Mouse (Mus musculus): ENCODE data around the gene B4galnt1. TPM values are rescaled to one million over a fixed set of nuclear protein-coding genes. Genes with fewer than 3 reads are reported as not detected.

Gene B4galnt1
- polyA plus RNA-seq, 1 experiment = 284 TPM

GRCm38 (mm10) chr10:127167614-127168192, 2.7 kb downstream of the B4galnt1 start:
- H3K27ac ChIP-seq (ENCODE audit: insufficient read depth, low read length) = peak overlapping the region; percentile 100
- DNase-seq (ENCODE audit: low read depth in 1 of 2, low spot score in 2 of 2) = no peak
- 67% methylated on average over 10 of the region's 10 CpGs for WGBS
- H3K4me3 ChIP-seq (ENCODE audit: extremely low read depth, insufficient read depth, insufficient read length) = peak overlapping the region; percentile 72
- peaks cover 35% of the 10 kb centered on the region for H3K36me3 ChIP-seq (ENCODE audit: control insufficient read depth, insufficient read depth, low read length)
- TF ChIP-seq CTCF (IDR thresholded peaks at IDR 0.05; ENCODE audit: extremely low read depth, insufficient read depth, insufficient read length, insufficient replicate concordance) (no peak), POLR2A (IDR thresholded peaks at IDR 0.05; ENCODE audit: low read depth, low read length) (no peak)
- peaks cover 12% of the 10 kb centered on the region; the same call in 1 of the 2 replicates for H3K4me1 ChIP-seq (ENCODE audit: control insufficient read depth, insufficient read depth, insufficient read length)
- no peaks in the 10 kb centered on the region for H3K27me3 ChIP-seq (ENCODE audit: control insufficient read depth, insufficient read depth, low read length)

- Histone ChIP-seq H3K4me1 (ENCODE audit: control insufficient read depth, insufficient read depth, insufficient read length) (peaks cover 3% of the 10 kb centered on the region; the same call in 1 of the 2 replicates), H3K27ac (ENCODE audit: insufficient read depth, low read length) (no peak overlapping the region), H3K27me3 (ENCODE audit: control insufficient read depth, insufficient read depth, low read length) (no peaks in the 10 kb centered on the region), H3K36me3 (ENCODE audit: control insufficient read depth, insufficient read depth, low read length) (peaks cover 37% of the 10 kb centered on the region), H3K4me3 (ENCODE audit: extremely low read depth, insufficient read depth, insufficient read length) (no peak overlapping the region)
- TF ChIP-seq CTCF (IDR thresholded peaks at IDR 0.05; ENCODE audit: extremely low read depth, insufficient read depth, insufficient read length, insufficient replicate concordance) (no peak), POLR2A (IDR thresholded peaks at IDR 0.05; ENCODE audit: low read depth, low read length) (no peak)
- 76% methylated on average over 22 of the region's 22 CpGs for WGBS
- DNase-seq (ENCODE audit: low read depth in 1 of 2, low spot score in 2 of 2) = peak in 1 of 2 experiments; percentile 29
Observed at GRCm38 (mm10) chr10:127170002-127170401, 5.0 kb downstream of the B4galnt1 start.

- no peaks in the 10 kb centered on the region for H3K27me3 ChIP-seq (ENCODE audit: control insufficient read depth, insufficient read depth, low read length)
- peaks cover 37% of the 10 kb centered on the region for H3K36me3 ChIP-seq (ENCODE audit: control insufficient read depth, insufficient read depth, low read length)
- peak; percentile 73 to 82 for DNase-seq (ENCODE audit: low read depth in 1 of 2, low spot score in 2 of 2)
- peak overlapping the region; percentile 31; the same call in 1 of the 2 replicates for H3K4me3 ChIP-seq (ENCODE audit: extremely low read depth, insufficient read depth, insufficient read length)
- 0 out of 2 replicates have a peak overlapping the region, but pooled peaks have one; percentile 11 for H3K27ac ChIP-seq (ENCODE audit: insufficient read depth, low read length)
- TF ChIP-seq POLR2A (IDR thresholded peaks at IDR 0.05; ENCODE audit: low read depth, low read length) (no peak), CTCF (IDR thresholded peaks at IDR 0.05; ENCODE audit: extremely low read depth, insufficient read depth, insufficient read length, insufficient replicate concordance) (peak; percentile 91)
- WGBS = 3% methylated on average over 29 of the region's 29 CpGs
- peaks cover 3% of the 10 kb centered on the region; the same call in 1 of the 2 replicates for H3K4me1 ChIP-seq (ENCODE audit: control insufficient read depth, insufficient read depth, insufficient read length)
Observed at GRCm38 (mm10) chr10:127170837-127171272, 5.8 kb downstream of the B4galnt1 start.

- DNase-seq (ENCODE audit: low read depth in 1 of 2, low spot score in 2 of 2) = no peak
- no peak for TF ChIP-seq POLR2A (IDR thresholded peaks at IDR 0.05; ENCODE audit: low read depth, low read length)
- TF ChIP-seq CTCF (IDR thresholded peaks at IDR 0.05; ENCODE audit: extremely low read depth, insufficient read depth, insufficient read length, insufficient replicate concordance) = no peak
- 90% methylated on average over 15 of the region's 15 CpGs for WGBS
Observed at GRCm38 (mm10) chr10:127171631-127172200, 6.7 kb downstream of the B4galnt1 start.

GRCm38 (mm10) chr10:127173148-127174065, 8.4 kb downstream of the B4galnt1 start:
- 77% methylated on average over 16 of the region's 16 CpGs for WGBS
- no peak for TF ChIP-seq CTCF (IDR thresholded peaks at IDR 0.05; ENCODE audit: extremely low read depth, insufficient read depth, insufficient read length, insufficient replicate concordance)
- no peak for TF ChIP-seq POLR2A (IDR thresholded peaks at IDR 0.05; ENCODE audit: low read depth, low read length)
- H3K27ac ChIP-seq (ENCODE audit: insufficient read depth, low read length) = no peak overlapping the region
- H3K36me3 ChIP-seq (ENCODE audit: control insufficient read depth, insufficient read depth, low read length) = peaks cover 30% of the 10 kb centered on the region
- DNase-seq (ENCODE audit: low read depth in 1 of 2, low spot score in 2 of 2) = no peak
- peaks cover 11% of the 10 kb centered on the region for H3K27me3 ChIP-seq (ENCODE audit: control insufficient read depth, insufficient read depth, low read length)
- no peak overlapping the region for H3K4me3 ChIP-seq (ENCODE audit: extremely low read depth, insufficient read depth, insufficient read length)
- peaks cover 14% of the 10 kb centered on the region for H3K4me1 ChIP-seq (ENCODE audit: control insufficient read depth, insufficient read depth, insufficient read length)

More at GRCm38 (mm10) chr10:127171631-127172200, 6.7 kb downstream of the B4galnt1 start:
- Histone ChIP-seq H3K4me3 (ENCODE audit: extremely low read depth, insufficient read depth, insufficient read length) (no peak overlapping the region), H3K36me3 (ENCODE audit: control insufficient read depth, insufficient read depth, low read length) (peaks cover 37% of the 10 kb centered on the region), H3K4me1 (ENCODE audit: control insufficient read depth, insufficient read depth, insufficient read length) (peaks cover 3% of the 10 kb centered on the region; the same call in 1 of the 2 replicates), H3K27ac (ENCODE audit: insufficient read depth, low read length) (no peak overlapping the region), H3K27me3 (ENCODE audit: control insufficient read depth, insufficient read depth, low read length) (no peaks in the 10 kb centered on the region)

- Histone ChIP-seq H3K4me1 (ENCODE audit: control insufficient read depth, insufficient read depth, insufficient read length) (peaks cover 16% of the 10 kb centered on the region), H3K4me3 (ENCODE audit: extremely low read depth, insufficient read depth, insufficient read length) (no peak overlapping the region), H3K27ac (ENCODE audit: insufficient read depth, low read length) (no peak overlapping the region), H3K27me3 (ENCODE audit: control insufficient read depth, insufficient read depth, low read length) (peaks cover 16% of the 10 kb centered on the region), H3K36me3 (ENCODE audit: control insufficient read depth, insufficient read depth, low read length) (peaks cover 27% of the 10 kb centered on the region)
- WGBS = 81% methylated on average over 7 of the region's 7 CpGs
- no peak for DNase-seq (ENCODE audit: low read depth in 1 of 2, low spot score in 2 of 2)
- TF ChIP-seq CTCF (IDR thresholded peaks at IDR 0.05; ENCODE audit: extremely low read depth, insufficient read depth, insufficient read length, insufficient replicate concordance) = no peak
- no peak for TF ChIP-seq POLR2A (IDR thresholded peaks at IDR 0.05; ENCODE audit: low read depth, low read length)
Observed at GRCm38 (mm10) chr10:127174170-127174569, 9.1 kb downstream of the B4galnt1 start.

Measured in spleen, adult 2 months (tissue).